Mouse (Mus musculus) megakaryocyte, embryonic 14.5 days (primary cell): Measurements from ENCODE around the gene Prrt3. TPM values are rescaled to one million over a fixed set of nuclear protein-coding genes. Genes with fewer than 3 reads are reported as not detected.

Experiments used
- H3K27me3 ChIP-seq: replicated peaks from 2 replicates; pipeline ENCODE3; 2012; ENCODE audit warnings: inconsistent platforms
- H3K36me3 ChIP-seq: replicated peaks from 2 replicates; pipeline ENCODE3; 2012; ENCODE audit warnings: low read length, inconsistent platforms, mixed read lengths
- H3K4me1 ChIP-seq: 2 replicates; pipeline ENCODE4 v1.6.1; 2012; ENCODE audit warnings: inconsistent platforms
- H3K4me3 ChIP-seq: replicated peaks from 2 replicates; pipeline ENCODE3; 2012; ENCODE audit warnings: moderate library complexity, mild to moderate bottlenecking, inconsistent platforms
- H3K9me3 ChIP-seq: 2 replicates; pipeline ENCODE4 v1.6.1; 2012; ENCODE audit warnings: inconsistent platforms
- FLI1 ChIP-seq: IDR thresholded peaks from 2 replicates; pipeline ENCODE4 v1.6.1; 2012; ENCODE audit warnings: low read length, inconsistent platforms, mixed read lengths
- GATA1 ChIP-seq: IDR thresholded peaks from 3 replicates; pipeline ENCODE4 v1.6.1; 2012; ENCODE audit warnings: mixed read lengths, low read length, inconsistent platforms, borderline replicate concordance
- polyA plus RNA-seq: library from polyadenylated mRNA; stranded (reverse); fragments of >175 nt; gene quantifications from 2 replicates; pipeline ENCODE4 v1.2.3, GENCODE M21; 2012; ENCODE audit warnings: low replicate concordance; ENCODE audit not compliant: insufficient read depth

Gene Prrt3
- polyA plus RNA-seq, 1 experiment = 0.57 TPM

DNA sequence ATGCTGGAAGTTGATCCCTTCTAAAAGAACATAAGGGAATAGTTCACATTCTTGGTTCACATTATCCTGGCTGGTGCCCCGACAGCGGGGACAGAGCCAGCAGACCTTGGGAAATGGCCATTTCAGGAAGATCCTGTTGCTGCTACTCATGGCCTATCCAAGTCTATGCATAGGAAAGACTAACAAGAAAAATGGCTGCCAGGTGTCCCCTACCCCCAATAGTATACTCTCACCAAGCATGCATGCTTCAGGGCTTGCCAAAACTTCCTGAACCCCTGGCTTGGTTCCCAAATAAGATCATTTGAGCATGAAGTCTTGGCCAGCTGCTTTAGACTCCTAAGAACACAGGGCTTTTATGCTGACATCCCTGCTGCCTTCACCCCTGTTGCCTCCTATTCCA is 49.9 kb downstream of the Prrt3 start:
- Histone ChIP-seq H3K4me1 (peaks cover 7% of the 10 kb centered on the region), H3K9me3 (no peaks in the 10 kb centered on the region), H3K36me3 (peaks cover 26% of the 10 kb centered on the region), H3K27me3 (peaks cover 6% of the 10 kb centered on the region), H3K4me3 (no peak overlapping the region)
- TF ChIP-seq GATA1 (no peak), FLI1 (no peak)

DNA sequence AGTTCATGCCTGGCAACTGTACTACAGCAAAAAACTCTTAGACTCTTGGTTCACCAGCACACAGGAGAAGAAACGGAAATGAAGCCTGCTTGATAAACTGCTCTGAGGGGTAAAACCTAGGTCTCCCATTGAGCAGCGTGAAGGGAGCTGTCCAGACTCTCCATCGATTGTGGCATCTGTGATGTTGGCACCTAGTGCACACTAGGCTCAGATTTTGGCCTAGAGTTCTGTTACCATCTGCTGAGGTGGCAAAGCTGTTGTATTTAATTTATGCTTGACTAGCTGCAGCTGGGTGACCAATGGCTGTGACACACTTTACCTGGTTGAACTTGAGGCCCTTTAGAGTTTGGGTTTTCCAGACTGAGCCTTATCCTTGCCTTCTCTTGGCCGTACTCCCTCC is 54.1 kb downstream of the Prrt3 start:
- peaks cover 41% of the 10 kb centered on the region for H3K36me3 ChIP-seq
- H3K4me3 ChIP-seq = no peak overlapping the region
- no peaks in the 10 kb centered on the region for H3K9me3 ChIP-seq
- H3K27me3 ChIP-seq = peaks cover 6% of the 10 kb centered on the region
- H3K4me1 ChIP-seq = peaks cover 19% of the 10 kb centered on the region
- no peak for TF ChIP-seq GATA1
- TF ChIP-seq FLI1 = no peak

DNA sequence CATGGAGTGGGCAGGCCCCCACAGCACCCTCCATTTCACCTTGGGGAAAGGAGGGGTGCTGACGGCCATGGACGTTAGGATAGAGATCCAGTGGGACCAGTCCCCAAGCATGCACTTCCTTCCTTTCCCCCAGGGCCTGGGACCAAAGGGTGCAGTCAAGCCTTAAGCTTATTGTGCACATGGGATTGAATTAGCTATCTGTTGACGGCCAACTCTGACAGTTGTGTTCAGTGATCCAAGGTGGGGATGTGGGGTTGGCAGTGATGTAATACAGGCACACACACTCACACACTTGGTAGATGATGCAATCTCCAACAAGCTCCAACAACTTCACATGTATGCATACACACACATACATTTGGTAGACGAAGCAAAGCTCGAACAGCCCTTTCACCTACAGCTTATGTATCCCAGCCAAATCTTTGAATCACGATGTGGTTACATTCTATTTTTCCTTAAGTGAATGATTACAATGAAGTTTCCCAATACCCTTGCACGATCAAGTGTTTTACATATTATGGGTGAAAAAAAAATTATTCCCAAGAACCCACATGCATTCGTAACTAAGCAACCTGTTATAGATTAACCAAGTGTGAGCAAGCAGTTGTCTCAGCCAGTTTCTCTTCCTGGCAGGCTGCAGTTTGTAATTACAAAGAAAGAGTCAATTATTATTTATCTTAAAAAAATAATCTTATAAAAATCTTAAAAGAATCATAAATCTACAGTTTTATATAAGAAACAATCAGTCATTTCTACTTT is 57.3 kb downstream of the Prrt3 start:
- TF ChIP-seq GATA1 = no peak
- no peak for TF ChIP-seq FLI1
- H3K4me1 ChIP-seq = peaks cover 31% of the 10 kb centered on the region
- H3K9me3 ChIP-seq = no peaks in the 10 kb centered on the region
- no peak overlapping the region for H3K4me3 ChIP-seq
- H3K36me3 ChIP-seq = peaks cover 39% of the 10 kb centered on the region
- H3K27me3 ChIP-seq = no peaks in the 10 kb centered on the region

Other genes with a start within 250 kb of the Prrt3 start
- 0.43 and 2.3 TPM in 2 replicates for gene Cpne9, start 219.6 kb downstream of the Prrt3 start, polyA plus RNA-seq
- 10.2 and 16.6 TPM in 2 replicates for gene Brpf1, start 194.8 kb downstream of the Prrt3 start, polyA plus RNA-seq
- 13.9 and 21.9 TPM in 2 replicates for gene Ogg1, start 175.0 kb downstream of the Prrt3 start, polyA plus RNA-seq
- gene Camk1, start 157.9 kb downstream of the Prrt3 start, polyA plus RNA-seq = 20.3 and 31.4 TPM in 2 replicates
- gene Tada3, start 124.0 kb downstream of the Prrt3 start, polyA plus RNA-seq = 34.8 and 158 TPM in 2 replicates
- 689 and 1,078 TPM in 2 replicates for gene Arpc4, start 123.8 kb downstream of the Prrt3 start, polyA plus RNA-seq
- 28.0 and 63.9 TPM in 2 replicates for gene Ttll3, start 112.7 kb downstream of the Prrt3 start, polyA plus RNA-seq
- gene Rpusd3, start 82.6 kb downstream of the Prrt3 start, polyA plus RNA-seq = 76.2 and 91.3 TPM in 2 replicates
- gene Cidec, start 66.2 kb downstream of the Prrt3 start, polyA plus RNA-seq = not detected in 2 replicates
- 1.5 and 10.3 TPM in 2 replicates for gene Jagn1, start 59.4 kb downstream of the Prrt3 start, polyA plus RNA-seq
- 1.0 TPM in 1 of 2 replicates, not detected in the other for gene Il17re, start 43.4 kb downstream of the Prrt3 start, polyA plus RNA-seq
- 0.25 TPM in 1 of 2 replicates, not detected in the other for gene Il17rc, start 30.5 kb downstream of the Prrt3 start, polyA plus RNA-seq
- 157 and 220 TPM in 2 replicates for gene Creld1, start 18.6 kb downstream of the Prrt3 start, polyA plus RNA-seq
- 28.9 and 48.3 TPM in 2 replicates for gene Emc3, start 29.7 kb upstream of the Prrt3 start, polyA plus RNA-seq
- gene Fancd2, start 29.8 kb upstream of the Prrt3 start, polyA plus RNA-seq = 0.08 and 6.4 TPM in 2 replicates
- gene Fancd2os, start 98.8 kb upstream of the Prrt3 start, polyA plus RNA-seq = not detected in 2 replicates
- 5.0 and 27.4 TPM in 2 replicates for gene Brk1, start 102.8 kb upstream of the Prrt3 start, polyA plus RNA-seq
- 2.8 and 7.5 TPM in 2 replicates for gene Vhl, start 122.0 kb upstream of the Prrt3 start, polyA plus RNA-seq
- gene Irak2, start 136.5 kb upstream of the Prrt3 start, polyA plus RNA-seq = 31.8 and 48.4 TPM in 2 replicates
- gene Tatdn2, start 195.1 kb upstream of the Prrt3 start, polyA plus RNA-seq = 10.1 and 13.2 TPM in 2 replicates
- 2.5 TPM in 1 of 2 replicates, not detected in the other for gene Ghrl, start 217.9 kb upstream of the Prrt3 start, polyA plus RNA-seq
- gene Sec13, start 238.8 kb upstream of the Prrt3 start, polyA plus RNA-seq = 10.4 and 37.7 TPM in 2 replicates